Mouse (Mus musculus): ENCODE data around the gene Gcgr. TPM values are rescaled to one million over a fixed set of nuclear protein-coding genes. Genes with fewer than 3 reads are reported as not detected.
A peak's percentile ranks its signal among the peaks of the same experiment; 100 is the strongest.

Gcgr gene
- polyA plus RNA-seq, 1 experiment from 2014 or later = 0.76 TPM

DNA sequence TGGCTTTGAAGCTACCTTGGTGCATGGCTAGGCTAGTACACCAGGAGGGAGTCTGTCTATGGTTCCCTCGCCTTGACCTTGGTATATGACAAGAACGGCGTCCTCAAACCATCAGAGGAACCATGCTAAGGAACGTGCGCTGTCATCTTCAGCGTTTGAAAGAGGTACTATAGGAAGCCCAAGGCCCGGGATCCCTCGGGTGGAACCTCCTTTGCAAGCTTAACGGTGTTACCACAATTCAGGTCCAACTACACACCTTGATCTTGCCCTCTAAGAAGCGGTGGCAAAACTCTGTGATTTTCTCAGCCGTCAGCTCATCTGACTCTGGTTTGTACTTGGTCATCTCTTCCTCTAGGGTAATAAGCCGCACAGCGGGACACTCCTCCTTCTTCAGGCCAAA, 32.5 kb downstream of the Gcgr start:
- peaks cover 79% of the 10 kb centered on the region for H3K36me3 ChIP-seq (ENCODE audit: insufficient read depth, low read length)
- H3K9me3 ChIP-seq (ENCODE audit: low read length) = no peaks in the 10 kb centered on the region
- no peak overlapping the region for H3K9ac ChIP-seq (replicated peaks; ENCODE audit: low read depth)
- no peak overlapping the region for H3K4me2 ChIP-seq (replicated peaks; ENCODE audit: low read depth, low read length)
- ATAC-seq (no peak), DNase-seq (ENCODE audit: low spot score) (no peak)
- TF ChIP-seq CTCF (IDR thresholded peaks at IDR 0.05) = no peak
- TF ChIP-seq EP300 (IDR thresholded peaks at IDR 0.05) = no peak
- no peaks in the 10 kb centered on the region for H3K27me3 ChIP-seq (replicated peaks; ENCODE audit: insufficient read depth, low read length)
- H3K4me3 ChIP-seq (ENCODE audit: low read depth, low read length) = no peak overlapping the region
- no peaks in the 10 kb centered on the region for H3K4me1 ChIP-seq (ENCODE audit: insufficient read depth, low read depth, low read length)
- no peak overlapping the region for H3K27ac ChIP-seq (ENCODE audit: low read length)
- 94% methylated on average over 13 of the region's 13 CpGs for WGBS

DNA sequence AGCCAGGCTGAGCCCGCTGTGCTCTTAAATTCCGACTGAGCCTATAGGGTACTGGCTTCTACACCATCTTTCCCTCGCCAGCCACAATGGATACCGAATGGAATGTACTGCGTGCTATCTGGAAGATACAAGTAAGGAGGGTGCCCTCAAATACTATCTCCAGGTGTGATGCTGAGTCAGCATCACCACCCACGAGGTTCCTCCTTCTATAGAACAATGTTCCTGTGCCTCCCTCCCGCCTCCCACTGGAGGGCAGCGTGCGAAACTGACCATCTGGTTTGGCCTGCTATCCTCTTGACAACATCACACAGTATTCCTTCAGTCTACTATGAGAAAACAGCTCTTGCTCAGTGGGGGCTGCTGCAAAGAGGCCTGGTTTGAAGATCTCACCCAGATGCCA, 34.6 kb downstream of the Gcgr start:
- Histone ChIP-seq H3K9ac (replicated peaks; ENCODE audit: low read depth) (no peak overlapping the region), H3K4me2 (replicated peaks; ENCODE audit: low read depth, low read length) (no peak overlapping the region), H3K4me3 (ENCODE audit: low read depth, low read length) (no peak overlapping the region), H3K27ac (ENCODE audit: low read length) (no peak overlapping the region), H3K27me3 (replicated peaks; ENCODE audit: insufficient read depth, low read length) (no peaks in the 10 kb centered on the region), H3K36me3 (ENCODE audit: insufficient read depth, low read length) (peaks cover 79% of the 10 kb centered on the region), H3K4me1 (ENCODE audit: insufficient read depth, low read depth, low read length) (no peaks in the 10 kb centered on the region), H3K9me3 (ENCODE audit: low read length) (no peaks in the 10 kb centered on the region)
- TF ChIP-seq CTCF (IDR thresholded peaks at IDR 0.05) (no peak), EP300 (IDR thresholded peaks at IDR 0.05) (no peak)
- ATAC-seq (no peak), DNase-seq (ENCODE audit: low spot score) (no peak)
- 88% methylated on average over 9 of the region's 9 CpGs for WGBS

DNA sequence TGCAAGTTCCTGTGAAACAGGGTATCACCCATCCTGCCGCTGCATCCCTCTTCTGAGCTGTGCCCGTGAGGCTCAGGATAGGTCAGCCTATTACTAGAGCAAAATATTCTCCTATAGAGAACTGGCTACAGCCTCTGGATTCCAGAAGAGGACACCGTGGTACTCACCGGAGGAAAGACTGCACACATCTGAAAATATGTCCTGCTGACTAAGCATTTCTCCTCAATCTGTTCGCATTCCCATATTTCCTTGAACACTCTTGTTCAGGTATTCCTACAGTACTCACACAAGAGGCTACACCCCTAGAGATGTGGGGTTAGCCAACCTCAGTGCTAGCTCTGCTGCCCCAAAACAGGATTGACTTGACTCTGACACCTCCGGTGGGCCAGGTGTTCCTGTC, 37.8 kb downstream of the Gcgr start:
- no peak overlapping the region for H3K4me3 ChIP-seq (ENCODE audit: low read depth, low read length)
- no peak for DNase-seq (ENCODE audit: low spot score)
- no peaks in the 10 kb centered on the region for H3K9me3 ChIP-seq (ENCODE audit: low read length)
- no peak overlapping the region for H3K27ac ChIP-seq (ENCODE audit: low read length)
- no peak overlapping the region for H3K9ac ChIP-seq (replicated peaks; ENCODE audit: low read depth)
- peaks cover 52% of the 10 kb centered on the region for H3K36me3 ChIP-seq (ENCODE audit: insufficient read depth, low read length)
- 86% methylated on average over 6 of the region's 6 CpGs for WGBS
- H3K4me1 ChIP-seq (ENCODE audit: insufficient read depth, low read depth, low read length) = 0 out of 2 replicates have a peak, but pooled peaks cover 4% of the 10 kb centered on the region
- TF ChIP-seq CTCF (IDR thresholded peaks at IDR 0.05) (no peak), EP300 (IDR thresholded peaks at IDR 0.05) (no peak)
- no peak overlapping the region for H3K4me2 ChIP-seq (replicated peaks; ENCODE audit: low read depth, low read length)
- ATAC-seq = no peak
- no peaks in the 10 kb centered on the region for H3K27me3 ChIP-seq (replicated peaks; ENCODE audit: insufficient read depth, low read length)

DNA sequence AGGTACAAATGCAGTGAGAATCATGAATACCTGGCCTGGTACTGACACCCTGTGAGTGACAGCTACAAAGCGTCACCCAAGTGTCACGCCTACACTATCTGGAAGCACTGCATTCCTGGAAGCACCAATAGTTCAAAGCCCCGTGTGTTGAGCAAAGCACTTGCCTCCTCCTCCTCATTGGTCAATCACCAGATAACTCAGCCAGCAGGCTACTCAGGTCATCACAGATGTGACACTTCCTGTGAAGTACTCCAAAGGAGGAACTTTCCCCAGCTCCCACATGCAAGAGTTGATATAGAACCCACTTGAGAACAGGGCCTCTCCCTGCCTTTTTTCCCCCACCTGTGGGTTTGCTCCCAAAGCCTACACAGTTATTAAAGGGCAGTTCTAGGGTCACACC, 40.6 kb downstream of the Gcgr start:
- 49% methylated on average over 3 of the region's 3 CpGs for WGBS
- H3K4me2 ChIP-seq (replicated peaks; ENCODE audit: low read depth, low read length) = peak overlapping the region; percentile 80; the same call in 1 of the 2 replicates
- DNase-seq (ENCODE audit: low spot score) (peak; percentile 31), ATAC-seq (no peak)
- H3K9me3 ChIP-seq (ENCODE audit: low read length) = no peaks in the 10 kb centered on the region
- peak overlapping the region; percentile 87; the same call in 1 of the 2 replicates for H3K4me3 ChIP-seq (ENCODE audit: low read depth, low read length)
- H3K27me3 ChIP-seq (replicated peaks; ENCODE audit: insufficient read depth, low read length) = no peaks in the 10 kb centered on the region
- peaks cover 8% of the 10 kb centered on the region; the same call in 1 of the 2 replicates for H3K4me1 ChIP-seq (ENCODE audit: insufficient read depth, low read depth, low read length)
- 0 out of 2 replicates have a peak overlapping the region, but pooled peaks have one; percentile 0 for H3K27ac ChIP-seq (ENCODE audit: low read length)
- no peak overlapping the region for H3K9ac ChIP-seq (replicated peaks; ENCODE audit: low read depth)
- TF ChIP-seq CTCF (IDR thresholded peaks at IDR 0.05) = no peak
- TF ChIP-seq EP300 (IDR thresholded peaks at IDR 0.05) = no peak
- H3K36me3 ChIP-seq (ENCODE audit: insufficient read depth, low read length) = peaks cover 31% of the 10 kb centered on the region

DNA sequence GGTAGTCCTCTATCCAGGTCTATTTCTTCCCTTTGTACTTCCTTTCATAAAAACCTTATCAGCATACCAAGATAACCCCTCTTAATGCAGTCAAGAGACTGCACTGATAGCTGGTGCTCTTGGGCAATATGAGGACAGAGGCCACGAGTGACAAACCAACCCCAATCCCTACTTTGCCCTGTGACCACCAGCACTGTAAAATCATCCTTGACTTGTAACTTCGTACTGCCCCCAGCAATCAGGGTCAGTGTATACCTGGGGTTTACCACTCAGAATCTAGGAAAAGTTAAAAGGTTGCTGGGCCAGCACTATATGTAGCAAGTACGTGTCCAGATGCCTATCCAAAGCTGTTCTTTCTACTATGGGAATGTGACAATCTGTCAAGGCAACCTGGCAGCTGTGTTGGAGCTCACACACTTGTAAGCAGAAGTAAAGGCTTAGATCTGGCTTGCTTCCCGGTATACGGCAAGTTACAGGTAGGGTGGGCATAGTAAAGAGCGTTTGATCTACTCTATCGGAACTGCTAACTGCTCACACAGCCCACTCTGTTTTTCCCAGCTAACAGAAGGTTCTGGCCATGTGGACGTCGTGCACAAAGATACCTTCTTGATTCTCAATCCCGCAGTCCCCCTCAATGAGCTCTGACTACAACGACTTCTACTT, 41.4 kb downstream of the Gcgr start:
- peak overlapping the region; percentile 80 for H3K4me2 ChIP-seq (replicated peaks; ENCODE audit: low read depth, low read length)
- peak overlapping the region; percentile 87 for H3K4me3 ChIP-seq (ENCODE audit: low read depth, low read length)
- DNase-seq (ENCODE audit: low spot score) (peak; percentile 19), ATAC-seq (no peak)
- H3K27ac ChIP-seq (ENCODE audit: low read length) = peak overlapping the region; percentile 96
- peak overlapping the region; percentile 77 for H3K9ac ChIP-seq (replicated peaks; ENCODE audit: low read depth)
- no peaks in the 10 kb centered on the region for H3K27me3 ChIP-seq (replicated peaks; ENCODE audit: insufficient read depth, low read length)
- peaks cover 8% of the 10 kb centered on the region; the same call in 1 of the 2 replicates for H3K4me1 ChIP-seq (ENCODE audit: insufficient read depth, low read depth, low read length)
- 4% methylated on average over 11 of the region's 11 CpGs for WGBS
- TF ChIP-seq EP300 (IDR thresholded peaks at IDR 0.05) (no peak), CTCF (IDR thresholded peaks at IDR 0.05) (no peak)
- peaks cover 26% of the 10 kb centered on the region for H3K36me3 ChIP-seq (ENCODE audit: insufficient read depth, low read length)
- no peaks in the 10 kb centered on the region for H3K9me3 ChIP-seq (ENCODE audit: low read length)

DNA sequence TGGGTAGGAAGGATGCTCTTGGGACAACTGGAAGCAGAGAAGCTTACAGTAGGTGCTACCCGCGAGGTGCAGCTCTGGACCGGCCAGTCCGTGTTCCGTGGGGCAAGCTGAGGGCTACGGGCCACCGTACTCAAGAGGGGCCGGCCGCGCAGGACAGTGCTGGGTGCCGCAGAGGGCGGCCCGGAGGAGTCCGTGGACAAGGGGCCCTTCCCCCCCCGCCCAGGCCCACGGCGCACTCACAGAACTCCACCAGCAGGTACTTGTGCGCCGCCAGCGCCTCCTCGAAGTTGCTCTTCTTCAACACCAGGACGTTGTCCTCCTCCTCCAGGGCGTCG, 41.9 kb downstream of the Gcgr start:
- peak overlapping the region; percentile 80 for H3K4me2 ChIP-seq (replicated peaks; ENCODE audit: low read depth, low read length)
- peaks cover 21% of the 10 kb centered on the region for H3K36me3 ChIP-seq (ENCODE audit: insufficient read depth, low read length)
- 0% methylated on average over 19 of the region's 24 CpGs for WGBS
- H3K27me3 ChIP-seq (replicated peaks; ENCODE audit: insufficient read depth, low read length) = no peaks in the 10 kb centered on the region
- TF ChIP-seq CTCF (IDR thresholded peaks at IDR 0.05) = 0 out of 2 replicates have a peak, but pooled peaks have one; percentile 14
- no peak for TF ChIP-seq EP300 (IDR thresholded peaks at IDR 0.05)
- ATAC-seq (peak; percentile 16), DNase-seq (ENCODE audit: low spot score) (no peak)
- peak overlapping the region; percentile 77 for H3K9ac ChIP-seq (replicated peaks; ENCODE audit: low read depth)
- no peaks in the 10 kb centered on the region for H3K9me3 ChIP-seq (ENCODE audit: low read length)
- peak overlapping the region; percentile 96 for H3K27ac ChIP-seq (ENCODE audit: low read length)
- peaks cover 8% of the 10 kb centered on the region; the same call in 1 of the 2 replicates for H3K4me1 ChIP-seq (ENCODE audit: insufficient read depth, low read depth, low read length)
- peak overlapping the region; percentile 87 for H3K4me3 ChIP-seq (ENCODE audit: low read depth, low read length)

Measured in lung, postnatal 0 days (tissue).